18 mouse cellular contexts compared by ENCODE assay signal in the genomic region with DNA sequence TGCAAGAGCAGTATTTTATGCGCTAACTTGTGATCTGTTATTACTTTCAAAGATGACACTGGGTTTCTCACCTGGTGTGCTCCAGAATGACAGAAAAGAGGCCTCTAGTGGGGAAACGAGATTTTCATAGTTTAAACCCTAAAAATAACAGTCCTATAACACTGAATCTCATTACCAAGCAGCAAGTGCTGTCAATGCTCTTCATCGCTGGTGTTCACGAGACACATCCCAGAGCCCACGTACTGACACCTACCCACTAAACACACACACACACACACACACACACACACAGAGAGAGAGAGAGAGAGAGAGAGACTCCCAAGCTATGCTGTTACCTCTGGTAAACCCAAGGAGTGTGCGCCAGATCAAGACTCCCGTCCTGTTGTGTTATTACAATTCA.
A peak's percentile ranks its signal among the peaks of the same experiment; 100 is the strongest.
DNase-seq lines count a peak whose midpoint lies in the region; ATAC-seq and TF ChIP-seq lines count a peak whose summit lies in the region.
"Had no signal": no experiment of that assay in that cellular context is flagged by ENCODE, and none has a peak within 500 bp of the region (broad histone marks: within the 10 kb centered on the region; RNA-seq: fewer than 3 reads in every experiment).

No protein-coding gene starts in this region.

- peak; percentile 40; the same call in 1 of the 2 replicates for ATAC-seq in forebrain, embryonic 16.5 days
- ATAC-seq in midbrain, postnatal 0 days (ENCODE audit: low FRiP score): no peak
- ATAC-seq in midbrain, embryonic 15.5 days (replicated peaks): no peak
- no peak for ATAC-seq in liver, embryonic 11.5 days (replicated peaks; ENCODE audit: low FRiP score)
- ATAC-seq: liver, embryonic 12.5 days had no signal

- no peak overlapping the region for H3K9ac ChIP-seq in forebrain, embryonic 16.5 days (replicated peaks; ENCODE audit: low read depth, low read length)
- H3K9ac ChIP-seq in midbrain, postnatal 0 days (replicated peaks; ENCODE audit: low read length, poor library complexity, severe bottlenecking): no peak overlapping the region
- no peak overlapping the region for H3K9ac ChIP-seq in midbrain, embryonic 15.5 days
- H3K9ac ChIP-seq in liver, embryonic 11.5 days (ENCODE audit: low read depth, low read length): no peak overlapping the region
- H3K9ac ChIP-seq: embryonic facial prominence, embryonic 12.5 days; hindbrain, embryonic 13.5 days; liver, embryonic 12.5 days; lung, embryonic 15.5 days had no signal

- H3K4me2 ChIP-seq in forebrain, embryonic 16.5 days (ENCODE audit: low read length): no peak overlapping the region
- no peak overlapping the region for H3K4me2 ChIP-seq in midbrain, postnatal 0 days (ENCODE audit: low read depth, low read length, poor library complexity, severe bottlenecking)
- H3K4me2 ChIP-seq in midbrain, embryonic 15.5 days: no peak overlapping the region
- H3K4me2 ChIP-seq in liver, embryonic 11.5 days: no peak overlapping the region
- H3K4me2 ChIP-seq: embryonic facial prominence, embryonic 12.5 days; hindbrain, embryonic 13.5 days; liver, embryonic 12.5 days; lung, embryonic 15.5 days had no signal

- no peaks in the 10 kb centered on the region for H3K36me3 ChIP-seq in forebrain, embryonic 16.5 days (ENCODE audit: control insufficient read depth, insufficient read depth)
- no peaks in the 10 kb centered on the region for H3K36me3 ChIP-seq in forebrain, embryonic 10.5 days (replicated peaks)
- H3K36me3 ChIP-seq in midbrain, postnatal 0 days (ENCODE audit: insufficient read depth, low read length): no peaks in the 10 kb centered on the region
- H3K36me3 ChIP-seq in midbrain, embryonic 15.5 days (replicated peaks): no peaks in the 10 kb centered on the region
- no peaks in the 10 kb centered on the region for H3K36me3 ChIP-seq in liver, embryonic 11.5 days (ENCODE audit: control insufficient read depth, insufficient read depth, low read length)
- H3K36me3 ChIP-seq: embryonic facial prominence, embryonic 12.5 days; hindbrain, embryonic 13.5 days; limb, embryonic 10.5 days; liver, embryonic 12.5 days; lung, embryonic 15.5 days had no signal

- intact Hi-C loops in gastrocnemius, postnatal 36 days (cut with DNase I): no loop called here

- peak; percentile 26; the same call in 1 of the 2 replicates for TF ChIP-seq CTCF in midbrain, postnatal 0 days (IDR thresholded peaks at IDR 0.05)
- no peak for TF ChIP-seq CTCF in olfactory bulb, adult 2 months (IDR thresholded peaks at IDR 0.05; ENCODE audit: insufficient read depth, low read depth, low read length)

- H3K4me3 ChIP-seq in forebrain, embryonic 16.5 days (replicated peaks; ENCODE audit: low read length): no peak overlapping the region
- no peak overlapping the region for H3K4me3 ChIP-seq in forebrain, embryonic 10.5 days
- H3K4me3 ChIP-seq in midbrain, postnatal 0 days (ENCODE audit: low read depth, low read length): no peak overlapping the region
- no peak overlapping the region for H3K4me3 ChIP-seq in midbrain, embryonic 15.5 days
- no peak overlapping the region for H3K4me3 ChIP-seq in olfactory bulb, adult 2 months (ENCODE audit: insufficient read depth, low read depth, low read length)
- H3K4me3 ChIP-seq in liver, embryonic 11.5 days (ENCODE audit: low read depth, low read length): no peak overlapping the region
- H3K4me3 ChIP-seq: embryonic facial prominence, embryonic 12.5 days; hindbrain, embryonic 13.5 days; limb, embryonic 10.5 days; liver, embryonic 12.5 days; lung, embryonic 15.5 days had no signal

- no peaks in the 10 kb centered on the region for H3K9me3 ChIP-seq in forebrain, embryonic 16.5 days (ENCODE audit: control insufficient read depth, low read length)
- H3K9me3 ChIP-seq in forebrain, embryonic 10.5 days: no peaks in the 10 kb centered on the region
- no peaks in the 10 kb centered on the region for H3K9me3 ChIP-seq in midbrain, postnatal 0 days (ENCODE audit: low read length)
- H3K9me3 ChIP-seq in midbrain, embryonic 15.5 days: no peaks in the 10 kb centered on the region
- no peaks in the 10 kb centered on the region for H3K9me3 ChIP-seq in liver, embryonic 11.5 days (ENCODE audit: control insufficient read depth, low read length)
- H3K9me3 ChIP-seq: embryonic facial prominence, embryonic 12.5 days; hindbrain, embryonic 13.5 days; limb, embryonic 10.5 days; liver, embryonic 12.5 days; lung, embryonic 15.5 days had no signal

- DNase-seq in forebrain, embryonic 10.5 days (ENCODE audit: extremely low spot score, low spot score): no peak
- DNase-seq in midbrain, postnatal 0 days (ENCODE audit: low spot score): no peak
- DNase-seq in telencephalon, adult 2 months (ENCODE audit: low read depth, low spot score): peak; percentile 93
- no peak for DNase-seq in liver, embryonic 11.5 days (ENCODE audit: low spot score)
- no peak for DNase-seq in gastrocnemius, postnatal 36 days
- DNase-seq: adrenal gland, adult 2 months; cerebellum, adult 18-20 months; gastrocnemius, postnatal 14 days; thymus, adult 2 months had no signal

- no peaks in the 10 kb centered on the region for H3K27me3 ChIP-seq in forebrain, embryonic 16.5 days (replicated peaks; ENCODE audit: control insufficient read depth, insufficient read depth, low read length)
- no peaks in the 10 kb centered on the region for H3K27me3 ChIP-seq in forebrain, embryonic 10.5 days (ENCODE audit: poor library complexity, severe bottlenecking)
- H3K27me3 ChIP-seq in midbrain, postnatal 0 days (ENCODE audit: insufficient read depth, low read length): no peaks in the 10 kb centered on the region
- no peaks in the 10 kb centered on the region for H3K27me3 ChIP-seq in midbrain, embryonic 15.5 days (replicated peaks)
- no peaks in the 10 kb centered on the region for H3K27me3 ChIP-seq in liver, embryonic 11.5 days (replicated peaks; ENCODE audit: control insufficient read depth, insufficient read depth, low read length)
- H3K27me3 ChIP-seq: CH12.LX; embryonic facial prominence, embryonic 12.5 days; hindbrain, embryonic 13.5 days; liver, embryonic 12.5 days; lung, embryonic 15.5 days had no signal

- 68% methylated on average over 7 of the region's 7 CpGs for WGBS in forebrain, embryonic 16.5 days
- 91% methylated on average over 7 of the region's 7 CpGs for WGBS in forebrain, embryonic 10.5 days
- 72% methylated on average over 7 of the region's 7 CpGs for WGBS in midbrain, postnatal 0 days
- WGBS in midbrain, embryonic 15.5 days: 74% methylated on average over 7 of the region's 7 CpGs
- 48% methylated on average over 7 of the region's 7 CpGs for WGBS in olfactory bulb, adult 2 months
- 84% methylated on average over 7 of the region's 7 CpGs for WGBS in liver, embryonic 11.5 days

- 0 out of 2 replicates have a peak, but pooled peaks cover 4% of the 10 kb centered on the region for H3K4me1 ChIP-seq in forebrain, embryonic 16.5 days (replicated peaks; ENCODE audit: control insufficient read depth, insufficient read depth, low read length)
- H3K4me1 ChIP-seq in forebrain, embryonic 10.5 days: 0 out of 2 replicates have a peak, but pooled peaks cover 5% of the 10 kb centered on the region
- no peaks in the 10 kb centered on the region for H3K4me1 ChIP-seq in midbrain, postnatal 0 days (ENCODE audit: insufficient read depth, low read length)
- H3K4me1 ChIP-seq in midbrain, embryonic 15.5 days: no peaks in the 10 kb centered on the region; the same call in 1 of the 2 replicates
- peaks cover 8% of the 10 kb centered on the region; the same call in 1 of the 2 replicates for H3K4me1 ChIP-seq in olfactory bulb, adult 2 months (ENCODE audit: control insufficient read depth, insufficient read depth, low read length)
- no peaks in the 10 kb centered on the region for H3K4me1 ChIP-seq in liver, embryonic 11.5 days (replicated peaks; ENCODE audit: control insufficient read depth, insufficient read depth, low read length)
- H3K4me1 ChIP-seq: liver, embryonic 12.5 days; lung, embryonic 15.5 days had no signal

- TF ChIP-seq POLR2A in olfactory bulb, adult 2 months (IDR thresholded peaks at IDR 0.05; ENCODE audit: insufficient read depth, low read depth, low read length): no peak

- H3K27ac ChIP-seq in forebrain, embryonic 16.5 days (ENCODE audit: low read length): no peak overlapping the region; the same call in 1 of the 2 replicates
- no peak overlapping the region for H3K27ac ChIP-seq in forebrain, embryonic 10.5 days
- no peak overlapping the region for H3K27ac ChIP-seq in midbrain, postnatal 0 days (ENCODE audit: low read depth, low read length)
- no peak overlapping the region for H3K27ac ChIP-seq in midbrain, embryonic 15.5 days
- peak overlapping the region; percentile 50; the same call in 1 of the 2 replicates for H3K27ac ChIP-seq in olfactory bulb, adult 2 months (ENCODE audit: insufficient read depth, low read depth, low read length)
- H3K27ac ChIP-seq in liver, embryonic 11.5 days (ENCODE audit: low read depth, low read length): no peak overlapping the region
- H3K27ac ChIP-seq: embryonic facial prominence, embryonic 12.5 days; hindbrain, embryonic 13.5 days; limb, embryonic 10.5 days; liver, embryonic 12.5 days; lung, embryonic 15.5 days had no signal
